Mouse (Mus musculus) myocyte (in vitro differentiated cells): ENCODE data around the gene Hist1h2bl.
"Not testable (repeated sequence)": the region's sequence is repeated elsewhere in the genome, so short reads cannot be mapped to it uniquely, and the experiment has no call there.

Source experiments
- CEBPB ChIP-seq: IDR thresholded peaks from 2 replicates; pipeline ENCODE4 v1.6.1; 2011; ENCODE audit warnings: mild to moderate bottlenecking, moderate library complexity; ENCODE audit not compliant: poor library complexity, insufficient read depth, severe bottlenecking
- MAX ChIP-seq: IDR thresholded peaks from one replicate; pipeline ENCODE4 v1.6.1; 2011; ENCODE audit warnings: low read depth, mild to moderate bottlenecking, control low read depth
- MYOD1 ChIP-seq, 3 experiments: IDR thresholded peaks; one replicate each; pipeline ENCODE4 v1.6.1; 2011; ENCODE audit warnings: control low read depth in 2 of 3, low read depth in 2 of 3, mild to moderate bottlenecking in 2 of 3, moderate library complexity in 1 of 3; ENCODE audit not compliant: insufficient read length in 2 of 3, control insufficient read depth in 1 of 3
- MYOG ChIP-seq, 3 experiments: IDR thresholded peaks; one replicate each; pipeline ENCODE4 v1.6.1; 2011; ENCODE audit warnings: control low read depth in 2 of 3, low read depth in 2 of 3, mild to moderate bottlenecking in 2 of 3; ENCODE audit not compliant: insufficient read length in 2 of 3, control insufficient read depth in 1 of 3, insufficient read depth in 1 of 3
- POLR2A ChIP-seq: IDR thresholded peaks from one replicate; pipeline ENCODE4 v1.6.1; 2011; ENCODE audit warnings: low read depth, mild to moderate bottlenecking, control low read depth, moderate library complexity; ENCODE audit not compliant: insufficient read length
- SRF ChIP-seq: IDR thresholded peaks from one replicate; pipeline ENCODE4 v1.6.1; 2011; ENCODE audit warnings: low read depth; ENCODE audit not compliant: control insufficient read depth, insufficient read length
- USF1 ChIP-seq: IDR thresholded peaks from one replicate; pipeline ENCODE4 v1.6.1; 2011; ENCODE audit warnings: low read depth, mild to moderate bottlenecking, control low read depth, moderate library complexity

DNA sequence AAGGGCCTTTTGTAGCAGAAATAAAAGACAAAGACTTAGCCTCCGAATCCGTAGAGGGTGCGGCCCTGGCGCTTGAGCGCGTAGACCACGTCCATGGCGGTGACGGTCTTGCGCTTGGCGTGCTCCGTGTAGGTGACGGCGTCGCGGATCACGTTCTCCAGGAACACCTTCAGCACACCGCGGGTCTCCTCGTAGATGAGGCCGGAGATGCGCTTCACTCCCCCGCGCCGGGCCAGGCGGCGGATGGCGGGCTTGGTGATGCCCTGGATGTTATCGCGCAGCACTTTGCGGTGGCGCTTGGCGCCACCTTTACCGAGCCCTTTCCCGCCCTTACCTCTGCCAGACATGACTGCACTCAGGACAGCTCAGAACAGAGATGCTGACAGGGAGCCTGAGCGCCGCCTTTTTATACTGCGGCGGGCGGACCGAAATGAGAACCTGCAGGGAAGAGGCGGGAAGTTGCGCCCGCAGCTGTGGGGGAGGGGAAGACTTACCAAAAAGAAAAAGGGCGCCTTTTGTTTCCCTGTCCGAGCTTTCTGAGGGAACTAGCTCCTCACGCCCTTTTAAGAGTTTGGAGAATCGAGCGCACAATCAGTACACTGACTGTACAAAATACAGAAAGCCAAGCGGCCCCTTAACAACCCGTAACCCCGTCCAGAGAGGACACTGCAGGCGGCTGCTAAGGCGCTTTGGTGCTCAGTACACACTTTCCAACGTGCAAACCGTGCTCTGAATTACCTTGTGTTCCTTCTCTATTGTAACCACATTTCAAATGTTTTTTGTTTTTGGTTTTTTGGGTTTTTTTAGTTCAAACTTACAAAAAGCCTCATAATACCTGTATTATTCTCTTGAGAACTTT, 34.4 kb upstream of the Hist1h2bl start, which contains the start of gene Hist1h4k:
- peak; percentile 80 for TF ChIP-seq POLR2A
- not testable (repeated sequence) for TF ChIP-seq CEBPB; SRF; USF1; MYOD1 (IDR thresholded peaks at IDR 0.05; ENCODE audit: control insufficient read depth in 1 of 3, insufficient read length in 2 of 3, low read depth in 2 of 3); MYOG (IDR thresholded peaks at IDR 0.05; ENCODE audit: control insufficient read depth in 1 of 3, insufficient read depth in 1 of 3, insufficient read length in 2 of 3, low read depth in 2 of 3); MAX
